Mouse (Mus musculus) small intestine, adult 2 months (tissue): ENCODE results near the gene Dnaaf5. TPM values are rescaled to one million over a fixed set of nuclear protein-coding genes. Genes with fewer than 3 reads are reported as not detected.

Source experiments
- H3K27ac ChIP-seq: fragments of 200-500 bp; 2 replicates; pipeline ENCODE4 v1.5.1; 2012; ENCODE audit warnings: low read depth, low read length, control low read depth, inconsistent platforms; ENCODE audit not compliant: insufficient read depth
- H3K27me3 ChIP-seq: fragments of 200-500 bp; 2 replicates; pipeline ENCODE4 v1.6.1; 2012; ENCODE audit warnings: mild to moderate bottlenecking, moderate library complexity, low read length, inconsistent platforms; ENCODE audit not compliant: control insufficient read depth, insufficient read depth
- H3K36me3 ChIP-seq: fragments of 200-500 bp; 2 replicates; pipeline ENCODE4 v1.6.1; 2012; ENCODE audit warnings: mild to moderate bottlenecking, low read length, control low read depth, inconsistent platforms; ENCODE audit not compliant: control insufficient read depth, insufficient read depth
- H3K4me1 ChIP-seq: fragments of 200-500 bp; 2 replicates; pipeline ENCODE4 v1.6.1; 2012; ENCODE audit warnings: low read length, inconsistent platforms, mixed read lengths; ENCODE audit not compliant: control insufficient read depth, insufficient read depth, insufficient read length
- H3K4me3 ChIP-seq: fragments of 200-500 bp; 2 replicates; pipeline ENCODE4 v1.5.1; 2012; ENCODE audit warnings: low read depth, mild to moderate bottlenecking, control low read depth, inconsistent platforms, low read length, moderate library complexity
- CTCF ChIP-seq: fragments of 200-500 bp; IDR thresholded peaks from 2 replicates; pipeline ENCODE4 v1.5.1; 2012; ENCODE audit warnings: low read depth, mild to moderate bottlenecking, control low read depth, inconsistent platforms, low read length, moderate library complexity, mixed read lengths; ENCODE audit not compliant: insufficient replicate concordance, insufficient read length; ENCODE audit errors: extremely low read depth
- POLR2A ChIP-seq: fragments of 200-500 bp; IDR thresholded peaks from 2 replicates; pipeline ENCODE4 v1.6.1; 2012; ENCODE audit warnings: low read depth, mild to moderate bottlenecking, control low read depth, inconsistent platforms, low read length, moderate library complexity
- WGBS: fragments of 180-500 bp; shearing (Covaris S2); methylation state at CpG from one replicate; pipeline ENCODE4 v1.1.7; 2018; 5-methylcytosine and 5-hydroxymethylcytosine counted together
- polyA plus RNA-seq: library from polyadenylated mRNA; depleted of rRNA; stranded (reverse); fragments of >200 nt; gene quantifications from 2 replicates; pipeline ENCODE4 v1.2.3, GENCODE M21; 2012

The Dnaaf5 gene
- polyA plus RNA-seq, 1 experiment = 16.4 TPM

DNA sequence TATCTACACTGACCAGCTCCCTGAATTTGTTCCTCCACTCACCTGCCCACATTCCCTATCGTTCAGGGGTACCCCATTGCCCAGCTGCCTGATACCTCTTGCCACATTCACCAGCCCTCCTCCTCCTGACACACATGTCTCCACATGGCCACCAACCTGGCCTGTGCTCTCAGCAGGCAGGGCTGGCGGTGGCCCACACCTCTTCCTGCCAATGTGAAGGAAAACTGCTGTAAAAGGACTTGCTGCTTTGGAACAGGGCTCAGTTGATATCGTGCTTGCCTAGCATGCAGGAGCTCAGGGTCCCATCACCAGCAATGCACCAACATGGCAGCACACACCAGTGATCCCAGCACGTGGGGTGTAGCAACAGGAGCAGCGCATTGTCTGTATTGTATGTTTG, 19.7 kb upstream of the Dnaaf5 start:
- H3K4me1 ChIP-seq = peaks cover 9% of the 10 kb centered on the region
- no peaks in the 10 kb centered on the region for H3K36me3 ChIP-seq
- no peak overlapping the region for H3K27ac ChIP-seq
- 87% methylated on average over 5 of the region's 5 CpGs for WGBS
- H3K4me3 ChIP-seq = no peak overlapping the region
- peaks cover 13% of the 10 kb centered on the region for H3K27me3 ChIP-seq
- TF ChIP-seq POLR2A = no peak
- no peak for TF ChIP-seq CTCF

DNA sequence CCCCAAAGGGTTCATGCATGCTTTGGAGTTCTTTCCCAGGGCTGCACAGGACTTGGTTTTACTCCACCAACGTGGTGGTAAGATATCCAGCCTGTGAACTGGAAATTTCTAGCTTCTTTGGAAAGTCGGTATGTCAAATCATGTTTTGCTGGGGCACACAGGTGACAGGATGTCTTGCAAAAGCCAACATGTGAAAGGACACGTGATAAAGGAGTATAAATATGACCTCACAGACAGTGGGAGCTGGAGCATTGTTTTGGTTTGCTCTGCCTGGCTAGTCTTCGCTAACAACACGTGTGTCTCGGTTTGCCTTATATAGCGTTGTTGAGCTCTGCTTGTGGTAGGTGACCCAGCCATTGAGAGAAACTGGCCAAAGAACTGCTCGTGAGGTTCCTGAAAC, 15.5 kb upstream of the Dnaaf5 start:
- Histone ChIP-seq H3K4me3 (no peak overlapping the region), H3K36me3 (no peaks in the 10 kb centered on the region), H3K27me3 (peaks cover 5% of the 10 kb centered on the region; the same call in 1 of the 2 replicates), H3K27ac (no peak overlapping the region), H3K4me1 (peaks cover 8% of the 10 kb centered on the region; the same call in 1 of the 2 replicates)
- TF ChIP-seq CTCF (no peak), POLR2A (no peak)
- 80% methylated on average over 8 of the region's 8 CpGs for WGBS

DNA sequence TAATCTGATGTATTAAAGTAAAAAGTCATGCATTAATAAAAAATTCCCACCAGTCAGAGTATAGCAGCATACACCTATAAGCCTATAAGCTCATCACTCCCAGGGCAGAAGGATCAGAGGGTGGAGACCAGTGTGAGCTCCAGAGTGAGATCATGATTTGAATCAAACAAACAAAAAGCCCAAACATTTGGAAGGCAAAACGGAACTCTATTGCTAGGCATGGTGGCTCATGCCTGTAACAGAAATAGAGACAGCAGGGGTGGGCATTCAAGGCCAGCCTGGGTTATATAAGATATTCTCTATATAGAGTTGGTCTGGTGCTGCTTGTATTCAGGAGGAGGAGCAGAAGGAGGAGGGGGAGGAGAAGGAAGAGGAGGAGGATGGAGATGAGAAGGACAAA, 13.7 kb upstream of the Dnaaf5 start:
- 59% methylated on average over 1 of the region's 1 CpGs for WGBS
- TF ChIP-seq CTCF = no peak
- TF ChIP-seq POLR2A = no peak
- peaks cover 11% of the 10 kb centered on the region; the same call in 1 of the 2 replicates for H3K4me1 ChIP-seq
- H3K27me3 ChIP-seq = no peaks in the 10 kb centered on the region
- H3K4me3 ChIP-seq = no peak overlapping the region
- no peaks in the 10 kb centered on the region for H3K36me3 ChIP-seq
- H3K27ac ChIP-seq = no peak overlapping the region

DNA sequence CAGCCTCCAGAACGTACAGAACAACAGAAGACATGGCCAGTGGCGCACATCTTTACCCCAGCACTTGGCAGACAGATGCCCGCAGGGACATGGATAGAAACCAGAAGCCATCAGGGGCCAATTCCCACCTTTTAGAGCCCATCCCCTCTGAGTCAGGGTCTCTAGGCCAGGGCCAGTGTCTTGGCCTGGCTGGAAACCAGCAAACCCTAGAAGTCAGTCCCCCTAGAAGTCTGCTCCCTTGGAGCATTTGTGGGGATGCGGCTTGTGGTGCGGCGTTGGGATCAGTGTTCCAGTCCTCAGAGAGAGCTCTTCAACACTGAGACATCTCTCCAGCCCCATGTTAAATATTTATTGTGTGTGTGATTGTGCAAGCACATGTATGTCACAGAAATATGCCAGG, 12.8 kb upstream of the Dnaaf5 start:
- Histone ChIP-seq H3K4me1 (peaks cover 11% of the 10 kb centered on the region; the same call in 1 of the 2 replicates), H3K4me3 (no peak overlapping the region), H3K36me3 (no peaks in the 10 kb centered on the region), H3K27me3 (no peaks in the 10 kb centered on the region), H3K27ac (no peak overlapping the region)
- WGBS = 91% methylated on average over 6 of the region's 6 CpGs
- TF ChIP-seq CTCF = no peak
- no peak for TF ChIP-seq POLR2A

DNA sequence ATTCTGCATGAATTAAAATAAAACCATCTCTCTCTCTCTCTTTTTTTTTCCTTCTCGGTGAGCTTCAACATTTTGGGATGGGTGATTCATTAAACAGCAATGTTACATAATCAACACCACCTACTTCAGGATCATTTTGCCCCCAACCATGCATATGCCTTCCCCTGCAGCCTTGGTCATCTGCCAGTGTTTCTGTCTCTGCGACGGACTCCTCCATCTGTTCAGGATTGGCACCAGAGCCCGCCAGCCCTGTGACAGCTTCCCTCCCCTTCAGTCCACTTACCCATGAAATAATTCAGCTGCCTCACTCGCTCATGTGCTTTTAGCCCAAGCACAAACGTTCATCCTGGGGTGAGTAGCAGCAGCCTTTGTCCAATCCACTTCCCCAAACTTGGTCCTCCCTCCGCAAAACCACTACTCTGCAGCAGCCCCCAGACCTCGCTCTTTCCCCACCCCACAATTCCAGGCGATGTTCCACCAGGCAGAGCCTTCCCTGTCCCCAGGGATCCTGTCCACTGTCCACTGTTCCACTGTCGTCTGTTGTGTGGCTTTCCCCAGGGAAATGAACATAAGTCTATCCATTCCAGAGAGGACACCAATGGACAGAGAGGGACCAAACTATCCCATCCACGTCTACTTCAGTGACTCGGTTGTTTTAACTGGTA, 11.6 kb upstream of the Dnaaf5 start:
- Histone ChIP-seq H3K4me3 (no peak overlapping the region), H3K4me1 (peaks cover 11% of the 10 kb centered on the region; the same call in 1 of the 2 replicates), H3K27me3 (no peaks in the 10 kb centered on the region), H3K36me3 (no peaks in the 10 kb centered on the region), H3K27ac (no peak overlapping the region)
- no peak for TF ChIP-seq POLR2A
- no peak for TF ChIP-seq CTCF
- 58% methylated on average over 12 of the region's 12 CpGs for WGBS

DNA sequence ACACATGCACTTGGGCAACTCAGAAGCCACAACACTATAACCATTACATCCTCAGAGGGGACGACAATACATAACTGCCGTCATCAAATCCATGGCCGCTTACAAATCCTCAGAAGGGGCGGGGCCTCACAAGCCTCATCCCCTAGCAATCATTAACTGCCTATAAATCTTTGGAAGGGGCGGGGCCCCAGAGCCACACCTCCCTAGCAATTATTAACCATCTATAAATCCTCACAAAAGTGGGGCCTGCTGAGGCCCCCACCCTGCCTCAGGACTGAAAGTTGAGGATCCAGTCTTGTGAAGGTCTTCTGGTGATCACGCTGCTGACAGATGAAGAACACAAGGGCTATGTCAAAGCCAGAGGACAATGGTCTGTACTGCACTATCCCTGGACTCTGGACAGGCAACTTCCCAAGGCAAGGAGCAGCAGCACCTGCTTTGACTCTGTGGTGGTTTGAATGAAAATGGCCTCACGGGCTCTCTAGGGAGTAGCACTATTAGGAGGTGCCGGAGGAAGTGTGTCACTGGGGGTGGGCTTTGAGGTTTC, 11.0 kb upstream of the Dnaaf5 start:
- H3K27ac ChIP-seq = peak overlapping the region; percentile 27; the same call in 1 of the 2 replicates
- WGBS = 33% methylated on average over 8 of the region's 8 CpGs
- H3K27me3 ChIP-seq = no peaks in the 10 kb centered on the region
- H3K4me3 ChIP-seq = no peak overlapping the region
- TF ChIP-seq POLR2A = no peak
- TF ChIP-seq CTCF = no peak
- H3K36me3 ChIP-seq = no peaks in the 10 kb centered on the region
- peaks cover 11% of the 10 kb centered on the region; the same call in 1 of the 2 replicates for H3K4me1 ChIP-seq

DNA sequence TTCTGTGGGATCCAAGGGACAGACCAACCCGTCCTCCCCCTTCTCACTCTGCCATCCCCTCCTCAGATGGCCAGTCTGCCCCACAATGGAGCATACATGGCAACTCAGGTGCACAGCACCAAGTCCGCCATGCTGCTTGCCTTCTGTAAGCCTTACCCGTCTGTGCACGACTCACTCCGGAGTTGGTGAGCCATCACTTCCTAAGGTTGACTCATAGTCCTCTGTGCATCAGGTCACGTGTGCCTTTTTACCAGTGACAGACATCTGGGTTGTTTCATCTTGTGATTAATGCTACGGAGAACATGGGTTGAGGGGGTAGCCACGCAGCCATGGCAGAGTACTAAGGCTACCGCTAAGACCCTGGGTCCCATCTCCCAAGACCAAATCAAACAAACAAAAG, 9.4 kb upstream of the Dnaaf5 start:
- 89% methylated on average over 9 of the region's 9 CpGs for WGBS
- H3K4me3 ChIP-seq = no peak overlapping the region

More for the DNA sequence above, 9.4 kb upstream of the Dnaaf5 start:
- Histone ChIP-seq H3K27ac (no peak overlapping the region), H3K27me3 (no peaks in the 10 kb centered on the region), H3K36me3 (no peaks in the 10 kb centered on the region), H3K4me1 (peaks cover 11% of the 10 kb centered on the region; the same call in 1 of the 2 replicates)
- TF ChIP-seq POLR2A (no peak), CTCF (no peak)
